Mouse (Mus musculus) cortical plate, adult 2 months (tissue): ENCODE results near the gene Fam184b.

Source experiments
- CTCF ChIP-seq: fragments of 200-500 bp; IDR thresholded peaks from 2 replicates; pipeline ENCODE4 v1.5.1; 2011; ENCODE audit warnings: mild to moderate bottlenecking, control low read depth, low read length; ENCODE audit not compliant: insufficient read depth; ENCODE audit errors: extremely low read depth
- POLR2A ChIP-seq: fragments of 200-500 bp; IDR thresholded peaks from 2 replicates; pipeline ENCODE4 v1.6.1; 2011; ENCODE audit warnings: mild to moderate bottlenecking, low read length, control low read depth; ENCODE audit not compliant: insufficient read depth; ENCODE audit errors: extremely low read depth

DNA sequence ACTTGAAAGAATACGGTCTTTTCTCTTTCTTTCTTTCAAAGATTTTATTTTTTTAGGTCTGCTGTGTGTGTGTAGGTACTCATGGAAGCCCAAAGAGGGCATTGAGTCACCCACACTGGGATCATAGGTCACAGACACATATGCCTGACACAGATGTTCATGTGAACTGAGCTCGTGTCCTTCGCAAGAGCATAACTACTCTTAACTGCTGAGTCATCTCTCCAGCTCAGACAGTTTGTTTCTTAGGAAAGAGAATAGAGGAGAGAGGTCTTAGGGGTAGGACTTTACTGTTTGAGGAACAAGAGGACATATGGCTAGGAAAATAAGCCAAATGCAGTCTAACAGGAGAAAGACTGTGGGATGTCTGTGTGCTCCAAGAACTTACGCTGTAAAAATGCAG lies 49.7 kb upstream of the Fam184b start:
- TF ChIP-seq CTCF: no peak
- no peak for TF ChIP-seq POLR2A
